Mouse (Mus musculus): ENCODE measurements at regions not wholly inside any gene's neighbourhood (a gene's known extent, or its start where the extent isn't known, plus 50 kb on each side); places are given as distances from the start of the nearest gene placed in this dataset.

- DNase-seq (ENCODE audit: low read depth) = no peak
These were observed 389.6 kb downstream of the Rps24 start for GRCm38 (mm10) chr14:24876508-24876907.

DNA sequence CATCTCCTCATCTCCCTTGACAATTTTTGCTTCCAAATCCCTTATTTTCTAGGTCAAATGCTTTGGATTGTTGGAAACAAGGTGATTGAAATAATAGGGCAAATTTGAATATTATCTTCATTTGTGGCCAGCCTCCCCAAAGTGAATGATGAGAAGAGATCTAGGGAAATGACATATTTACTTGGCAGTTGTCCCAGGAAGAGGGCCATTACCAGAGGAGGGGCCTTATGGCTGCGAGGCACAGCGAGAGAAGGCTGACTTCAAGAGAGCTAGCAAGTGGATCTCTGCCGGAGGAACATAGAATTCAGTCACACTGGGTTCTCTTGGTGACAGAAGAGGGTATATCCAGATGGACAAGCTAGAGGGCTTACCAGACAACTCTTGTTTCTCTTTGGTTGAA lies 390.9 kb downstream of the Rps24 start:
- no peak for DNase-seq (ENCODE audit: low read depth)

DNA sequence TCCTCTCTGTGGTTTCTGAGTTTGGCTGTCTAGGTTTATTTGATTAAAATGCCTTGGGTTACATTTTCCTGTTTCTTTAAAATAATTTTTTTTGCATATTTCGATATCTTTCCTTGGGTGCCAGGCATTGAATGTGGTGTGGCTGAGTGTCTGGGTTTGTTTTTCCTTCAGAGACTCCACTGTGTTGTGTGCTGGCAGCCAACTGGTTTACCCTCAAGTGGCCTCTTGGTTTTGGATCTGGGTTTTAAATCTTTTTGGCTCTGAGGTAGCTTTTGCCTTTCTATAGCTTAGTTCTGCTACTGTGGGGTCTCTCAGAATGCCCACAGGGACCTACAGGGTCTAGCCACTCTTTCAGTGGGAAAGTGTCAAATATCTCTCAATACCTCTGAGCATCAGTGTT lies 399.2 kb downstream of the Rps24 start:
- DNase-seq (ENCODE audit: low read depth) = no peak

GRCm38 (mm10) chr14:24886896-24887421 lies 400.0 kb downstream of the Rps24 start:
- DNase-seq (ENCODE audit: low read depth) = no peak

- DNase-seq (ENCODE audit: low read depth) = no peak
These were observed 403.9 kb downstream of the Rps24 start for GRCm38 (mm10) chr14:24890856-24891255.

DNA sequence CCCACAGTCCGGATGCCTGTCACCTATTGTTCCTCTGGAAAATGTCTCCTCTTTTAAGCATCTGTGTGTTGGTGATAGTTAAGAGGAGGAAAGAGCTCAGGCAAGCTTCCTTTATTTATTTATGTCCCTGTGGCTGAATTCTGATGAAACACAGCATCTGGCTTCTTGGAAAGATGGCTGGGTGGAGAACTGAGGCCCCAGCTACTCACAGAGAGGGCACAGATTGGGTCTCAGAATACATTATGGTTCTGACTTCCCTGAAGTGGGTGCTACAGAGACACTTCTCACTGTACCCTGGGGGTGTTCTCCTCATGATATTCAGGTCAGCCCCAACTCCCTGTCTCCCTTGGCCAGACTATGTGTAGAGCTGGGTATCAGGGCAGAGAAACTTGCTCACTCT lies 408.3 kb downstream of the Rps24 start:
- no peak for DNase-seq (ENCODE audit: low read depth)

GRCm38 (mm10) chr14:24896681-24897080 lies 409.8 kb downstream of the Rps24 start:
- DNase-seq (ENCODE audit: low read depth) = no peak

GRCm38 (mm10) chr14:24900501-24901179 lies 413.7 kb downstream of the Rps24 start:
- no peak for DNase-seq (ENCODE audit: low read depth)

GRCm38 (mm10) chr14:24901726-24902125 lies 414.8 kb downstream of the Rps24 start:
- DNase-seq (ENCODE audit: low read depth) = no peak

DNA sequence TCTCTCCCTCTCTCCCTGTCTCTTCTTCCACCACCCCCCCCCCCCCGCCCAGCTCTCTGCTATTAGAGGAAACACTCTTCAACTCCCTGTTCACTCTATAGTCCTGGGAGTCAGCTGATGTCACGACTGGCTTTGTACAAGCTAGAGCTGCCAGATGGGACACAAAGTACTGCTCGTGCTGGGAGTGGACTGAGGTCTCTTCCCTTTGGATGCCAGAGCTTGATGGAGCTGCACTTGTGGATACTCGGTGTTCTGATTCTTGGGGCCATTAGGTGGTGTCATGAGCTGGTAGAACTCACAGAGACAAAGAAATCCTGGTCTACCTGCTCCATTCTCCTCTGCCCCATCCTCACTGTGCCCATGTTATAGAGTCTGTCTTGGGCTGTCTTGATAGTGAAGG lies 415.9 kb downstream of the Rps24 start:
- no peak for DNase-seq (ENCODE audit: low read depth)

DNA sequence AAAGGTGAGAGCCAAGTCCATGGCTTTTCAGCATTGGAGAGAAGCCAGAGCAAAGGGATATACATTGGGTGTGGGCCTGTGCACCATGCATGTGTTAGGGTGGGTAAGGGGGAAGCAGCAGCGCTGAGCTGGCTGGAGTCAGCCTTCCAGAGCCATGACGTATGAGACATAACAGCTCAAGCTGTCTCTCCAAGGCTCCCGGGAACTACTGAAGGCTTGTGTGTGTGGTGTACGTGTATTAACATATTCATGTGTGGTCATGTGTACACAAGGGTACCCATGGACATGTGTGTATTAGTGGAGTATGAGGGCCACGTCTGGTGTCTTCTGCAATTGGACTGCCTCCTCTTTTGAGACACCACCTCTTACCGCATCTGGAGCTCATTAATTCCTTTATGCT lies 417.8 kb downstream of the Rps24 start:
- DNase-seq (ENCODE audit: low read depth) = no peak

DNA sequence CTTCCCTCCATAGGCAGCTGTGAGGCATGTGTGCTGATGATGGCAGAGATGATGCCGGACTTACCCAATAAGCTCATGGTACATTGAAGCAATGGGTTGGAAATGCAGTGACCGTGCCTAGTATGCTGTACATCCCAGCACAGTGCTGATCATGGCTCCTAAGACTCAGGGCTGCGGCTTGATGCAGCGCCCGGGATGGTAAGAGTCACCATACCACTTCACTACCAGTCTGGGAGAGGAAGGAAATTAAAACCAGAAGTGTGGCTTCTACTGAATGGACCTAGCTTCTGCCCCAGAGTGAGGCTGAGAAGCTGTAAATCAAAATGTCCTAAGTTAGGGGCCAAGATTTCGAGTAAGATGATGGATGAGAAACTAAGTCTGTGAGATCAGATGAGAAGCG lies 420.0 kb downstream of the Rps24 start:
- no peak for DNase-seq (ENCODE audit: low read depth)

DNA sequence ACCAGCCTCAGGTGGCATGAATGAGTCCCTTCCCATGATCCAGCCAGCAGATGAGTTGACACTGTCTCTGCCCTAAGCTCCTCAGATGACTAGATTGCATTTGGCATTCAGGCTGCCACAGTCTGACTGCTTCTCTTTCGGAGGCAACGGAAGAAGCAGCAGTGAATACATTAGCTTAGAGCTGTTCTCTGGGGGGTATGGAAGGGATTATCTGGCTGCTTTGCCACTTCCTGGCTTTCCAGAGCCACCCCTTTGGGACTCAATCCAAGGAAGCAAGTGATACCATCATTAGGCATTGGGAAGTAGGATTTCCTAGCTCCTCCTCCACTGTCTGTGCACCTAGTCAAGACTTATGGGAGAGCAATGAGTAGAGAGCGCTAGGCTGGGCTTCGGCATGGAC lies 421.5 kb downstream of the Rps24 start:
- DNase-seq (ENCODE audit: low read depth) = no peak

GRCm38 (mm10) chr14:24911621-24912020 lies 424.7 kb downstream of the Rps24 start:
- DNase-seq (ENCODE audit: low read depth) = no peak

DNA sequence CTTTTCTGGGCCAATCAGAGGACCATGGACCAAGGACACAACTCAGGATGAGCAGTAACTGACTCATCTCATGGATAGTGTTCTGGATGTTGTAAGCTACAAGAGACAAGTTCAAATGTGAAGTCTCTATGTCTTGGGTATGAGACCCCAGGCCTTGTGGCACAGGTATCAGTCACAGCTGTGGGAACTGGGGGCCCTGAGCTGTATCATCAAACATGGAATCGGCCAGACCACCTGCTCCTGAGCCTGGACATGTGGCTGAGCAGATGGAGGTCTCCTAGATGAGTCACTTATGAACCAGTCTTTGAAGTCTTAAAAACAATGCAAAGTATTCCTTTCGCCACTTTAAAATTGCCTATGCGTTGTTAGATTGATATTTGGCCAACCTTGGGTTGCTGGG lies 432.1 kb downstream of the Rps24 start:
- DNase-seq (ENCODE audit: low read depth) = no peak

DNA sequence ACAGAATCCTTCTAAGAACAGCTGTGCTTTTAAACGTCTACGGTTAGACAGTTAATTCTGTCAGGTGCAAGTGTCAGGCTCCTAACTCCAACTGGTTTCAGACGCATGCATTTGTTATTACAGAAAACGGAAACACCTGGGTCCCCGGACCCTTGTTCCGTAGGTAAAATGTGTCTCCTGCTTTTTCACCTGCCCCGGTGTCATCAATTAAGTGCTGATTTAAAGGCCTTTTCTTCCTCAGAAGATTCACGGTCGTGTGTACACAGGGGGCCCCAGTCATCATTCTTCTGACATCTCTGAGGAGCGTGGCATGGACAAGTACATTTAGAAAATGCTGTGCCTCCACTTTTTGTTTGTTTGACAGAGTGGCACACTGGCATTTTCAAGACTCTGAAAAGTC lies 435.1 kb downstream of the Rps24 start:
- DNase-seq (ENCODE audit: low read depth) = no peak

DNA sequence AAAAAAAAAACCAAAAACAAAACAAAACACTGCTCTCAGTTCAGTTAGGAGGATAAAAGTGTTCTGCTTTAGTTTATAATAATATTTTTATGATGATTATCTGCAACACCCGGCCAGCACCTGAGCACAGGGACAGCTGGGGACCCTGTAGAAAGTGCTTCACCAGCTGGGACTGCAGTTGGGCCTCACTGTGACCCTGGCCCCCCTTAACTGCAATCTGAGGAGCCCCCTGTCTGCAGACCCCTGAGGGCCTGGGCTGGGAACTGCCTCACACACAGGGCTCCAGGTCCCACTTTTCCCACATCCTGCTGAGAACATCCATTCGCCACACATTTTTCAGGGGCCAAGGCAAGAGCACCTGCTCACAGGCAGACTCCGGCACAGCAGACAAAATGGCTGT lies 437.6 kb downstream of the Rps24 start:
- no peak for DNase-seq (ENCODE audit: low read depth)

DNA sequence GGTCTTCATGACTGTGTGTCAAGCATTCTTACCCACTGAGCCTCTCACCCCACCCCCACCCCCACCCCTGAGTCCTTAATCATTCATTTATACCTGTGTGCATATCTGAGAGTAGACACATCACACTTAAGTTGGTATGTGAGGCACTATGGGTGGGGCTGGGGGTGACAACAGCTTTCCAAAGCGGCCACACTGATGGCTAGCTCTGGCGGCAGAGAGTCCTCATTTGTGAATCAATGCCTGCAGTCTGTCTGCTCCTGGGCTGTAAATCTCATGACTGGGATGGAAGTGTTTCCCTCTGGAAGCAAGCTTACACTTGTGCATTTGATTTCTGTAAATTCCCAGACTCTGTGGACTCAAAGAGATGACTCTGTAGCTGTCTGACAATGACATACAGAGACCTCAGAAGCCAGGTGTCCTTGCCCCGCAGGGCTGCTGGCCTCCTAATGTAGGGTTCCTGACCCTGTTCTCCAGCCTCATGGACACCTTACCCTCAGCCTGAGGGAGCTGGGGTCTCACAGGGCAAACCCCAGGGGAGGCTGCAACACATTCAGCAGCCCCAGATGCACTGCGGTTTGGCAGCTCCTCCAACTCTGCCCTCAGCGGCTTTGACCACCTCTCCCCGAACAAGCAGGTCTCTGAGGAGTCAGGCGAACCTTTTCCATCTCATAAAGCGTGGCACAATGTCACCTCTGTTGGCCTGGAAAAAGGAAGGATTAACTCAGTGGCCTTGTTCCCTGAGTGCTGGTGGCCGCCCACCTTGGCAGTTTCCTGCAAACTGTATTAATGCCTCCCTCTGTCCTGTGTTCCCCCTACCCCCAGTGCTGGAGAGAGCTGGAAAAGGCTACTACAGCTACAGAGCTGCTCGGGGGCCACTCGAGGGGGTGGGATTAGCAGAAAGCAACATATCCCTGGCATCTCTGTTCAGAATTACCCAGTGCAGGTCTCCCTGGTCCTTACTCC lies 439.4 kb downstream of the Rps24 start:
- DNase-seq (ENCODE audit: low read depth) = no peak

GRCm38 (mm10) chr14:24928726-24929125 lies 441.8 kb downstream of the Rps24 start:
- no peak for DNase-seq (ENCODE audit: low read depth)

GRCm38 (mm10) chr14:24930251-24930650 lies 443.3 kb downstream of the Rps24 start:
- no peak for DNase-seq (ENCODE audit: low read depth)

- no peak for DNase-seq (ENCODE audit: low read depth)
These were observed 451.0 kb downstream of the Rps24 start for GRCm38 (mm10) chr14:24937876-24938275.

- DNase-seq (ENCODE audit: low read depth) = no peak
These were observed 452.1 kb downstream of the Rps24 start for GRCm38 (mm10) chr14:24939068-24939467.
